Mouse (Mus musculus) midbrain, embryonic 13.5 days (tissue): ENCODE data around the gene Fam98b. TPM values are rescaled to one million over a fixed set of nuclear protein-coding genes. Genes with fewer than 3 reads are reported as not detected.

Experiments
- ATAC-seq: fragments of 200-750 bp; cut with Nextera tagmentation; 2 replicates; pipeline ENCODE4 v1.8.0; 2017; ENCODE audit warnings: mild to moderate bottlenecking, moderate TSS enrichment, moderate library complexity
- H3K27ac ChIP-seq: fragments of 300-500 bp; sonication (generic); 2 replicates; pipeline ENCODE4 v1.5.1; 2015; ENCODE audit warnings: inconsistent platforms, mild to moderate bottlenecking, moderate library complexity
- H3K27me3 ChIP-seq: fragments of 300-500 bp; sonication (generic); 2 replicates; pipeline ENCODE4 v1.6.1; 2015; ENCODE audit warnings: mild to moderate bottlenecking, inconsistent platforms
- H3K36me3 ChIP-seq: fragments of 300-500 bp; sonication (generic); 2 replicates; pipeline ENCODE4 v1.6.1; 2015; ENCODE audit warnings: mild to moderate bottlenecking, inconsistent platforms
- H3K4me1 ChIP-seq: fragments of 300-500 bp; sonication (generic); replicated peaks from 2 replicates; pipeline ENCODE4 v1.6.1; 2015; ENCODE audit warnings: inconsistent platforms
- H3K4me2 ChIP-seq: fragments of 300-500 bp; sonication (generic); replicated peaks from 2 replicates; pipeline ENCODE4 v1.6.1; 2015; ENCODE audit warnings: moderate library complexity, mild to moderate bottlenecking, inconsistent platforms
- H3K4me3 ChIP-seq: fragments of 300-500 bp; sonication (generic); replicated peaks from 2 replicates; pipeline ENCODE4 v1.5.1; 2015; ENCODE audit warnings: mild to moderate bottlenecking, inconsistent platforms
- H3K9ac ChIP-seq: fragments of 300-500 bp; sonication (generic); replicated peaks from 2 replicates; pipeline ENCODE4 v1.6.1; 2015; ENCODE audit warnings: mild to moderate bottlenecking, inconsistent platforms
- H3K9me3 ChIP-seq: fragments of 300-500 bp; sonication (generic); 2 replicates; pipeline ENCODE4 v1.6.1; 2016; ENCODE audit warnings: mild to moderate bottlenecking, inconsistent platforms
- WGBS: fragments of 180-500 bp; shearing (Covaris S2); methylation state at CpG from one replicate; pipeline ENCODE4 v1.1.7; 2015; 5-methylcytosine and 5-hydroxymethylcytosine counted together
- polyA plus RNA-seq: library from polyadenylated mRNA; unstranded; fragments of >200 nt; fragmentation: Nextera tagmentation; extraction: Ambion mirVana; gene quantifications from 2 replicates; pipeline ENCODE4 v1.2.1, GENCODE M21; 2015

The Fam98b gene
- polyA plus RNA-seq, 1 experiment from 2014 or later: 21.6 TPM

GRCm38 (mm10) chr2:117304941-117305340 is 55.4 kb downstream of the Fam98b start:
- no peak overlapping the region for H3K27ac ChIP-seq
- no peaks in the 10 kb centered on the region for H3K27me3 ChIP-seq
- WGBS: 95% methylated on average over 5 of the region's 5 CpGs
- H3K36me3 ChIP-seq: no peaks in the 10 kb centered on the region
- no peak overlapping the region for H3K4me3 ChIP-seq
- H3K9ac ChIP-seq: no peak overlapping the region
- H3K4me1 ChIP-seq: no peaks in the 10 kb centered on the region
- no peak for ATAC-seq
- no peak overlapping the region for H3K4me2 ChIP-seq
- H3K9me3 ChIP-seq: no peaks in the 10 kb centered on the region

GRCm38 (mm10) chr2:117307959-117308358 is 58.4 kb downstream of the Fam98b start:
- Histone ChIP-seq H3K9ac (no peak overlapping the region), H3K27me3 (no peaks in the 10 kb centered on the region), H3K27ac (no peak overlapping the region), H3K4me3 (no peak overlapping the region), H3K9me3 (no peaks in the 10 kb centered on the region), H3K4me2 (no peak overlapping the region), H3K4me1 (peaks cover 10% of the 10 kb centered on the region), H3K36me3 (no peaks in the 10 kb centered on the region)
- WGBS: 90% methylated on average over 3 of the region's 3 CpGs
- ATAC-seq: no peak

- H3K4me3 ChIP-seq: no peak overlapping the region
- H3K27ac ChIP-seq: no peak overlapping the region
- no peaks in the 10 kb centered on the region for H3K9me3 ChIP-seq
- no peak for ATAC-seq
- H3K4me2 ChIP-seq: no peak overlapping the region
- WGBS: 85% methylated on average over 2 of the region's 2 CpGs
- no peaks in the 10 kb centered on the region for H3K36me3 ChIP-seq
- H3K4me1 ChIP-seq: peaks cover 10% of the 10 kb centered on the region
- no peaks in the 10 kb centered on the region for H3K27me3 ChIP-seq
- H3K9ac ChIP-seq: no peak overlapping the region
These were observed 59.5 kb downstream of the Fam98b start for GRCm38 (mm10) chr2:117309046-117309445.

- peaks cover 6% of the 10 kb centered on the region for H3K9me3 ChIP-seq
- no peak overlapping the region for H3K4me2 ChIP-seq
- no peaks in the 10 kb centered on the region for H3K36me3 ChIP-seq
- no peak overlapping the region for H3K9ac ChIP-seq
- H3K27me3 ChIP-seq: no peaks in the 10 kb centered on the region
- H3K27ac ChIP-seq: no peak overlapping the region
- 62% methylated on average over 1 of the region's 1 CpGs for WGBS
- H3K4me3 ChIP-seq: no peak overlapping the region
- no peak for ATAC-seq
- H3K4me1 ChIP-seq: peaks cover 10% of the 10 kb centered on the region
These were observed 61.8 kb downstream of the Fam98b start for GRCm38 (mm10) chr2:117311349-117311748.

GRCm38 (mm10) chr2:117312030-117312429 is 62.5 kb downstream of the Fam98b start:
- peaks cover 9% of the 10 kb centered on the region for H3K9me3 ChIP-seq
- no peak overlapping the region for H3K4me3 ChIP-seq
- H3K27ac ChIP-seq: no peak overlapping the region
- ATAC-seq: peak; percentile 14; the same call in 1 of the 2 replicates
- H3K4me2 ChIP-seq: peak overlapping the region; percentile 34
- 37% methylated on average over 2 of the region's 2 CpGs for WGBS
- peaks cover 10% of the 10 kb centered on the region for H3K4me1 ChIP-seq
- H3K27me3 ChIP-seq: no peaks in the 10 kb centered on the region
- no peak overlapping the region for H3K9ac ChIP-seq
- no peaks in the 10 kb centered on the region for H3K36me3 ChIP-seq

- H3K27me3 ChIP-seq: no peaks in the 10 kb centered on the region
- H3K9me3 ChIP-seq: peaks cover 9% of the 10 kb centered on the region
- 35% methylated on average over 7 of the region's 7 CpGs for WGBS
- H3K4me2 ChIP-seq: peak overlapping the region; percentile 34
- peak; percentile 89 for ATAC-seq
- peaks cover 10% of the 10 kb centered on the region for H3K4me1 ChIP-seq
- peak overlapping the region; percentile 14 for H3K4me3 ChIP-seq
- no peak overlapping the region for H3K27ac ChIP-seq
- H3K36me3 ChIP-seq: no peaks in the 10 kb centered on the region
- H3K9ac ChIP-seq: no peak overlapping the region
These were observed 62.9 kb downstream of the Fam98b start for GRCm38 (mm10) chr2:117312441-117312895.

GRCm38 (mm10) chr2:117313586-117314235 is 64.2 kb downstream of the Fam98b start:
- WGBS: 89% methylated on average over 5 of the region's 5 CpGs
- Histone ChIP-seq H3K9me3 (peaks cover 9% of the 10 kb centered on the region), H3K27me3 (no peaks in the 10 kb centered on the region), H3K9ac (no peak overlapping the region), H3K4me3 (no peak overlapping the region), H3K4me1 (peaks cover 10% of the 10 kb centered on the region), H3K36me3 (no peaks in the 10 kb centered on the region), H3K27ac (no peak overlapping the region), H3K4me2 (no peak overlapping the region)
- ATAC-seq: no peak

- H3K9ac ChIP-seq: no peak overlapping the region
- 92% methylated on average over 3 of the region's 3 CpGs for WGBS
- H3K27ac ChIP-seq: no peak overlapping the region
- ATAC-seq: no peak
- no peaks in the 10 kb centered on the region for H3K36me3 ChIP-seq
- no peak overlapping the region for H3K4me3 ChIP-seq
- peaks cover 9% of the 10 kb centered on the region for H3K9me3 ChIP-seq
- H3K4me2 ChIP-seq: no peak overlapping the region
- H3K4me1 ChIP-seq: no peaks in the 10 kb centered on the region
- H3K27me3 ChIP-seq: no peaks in the 10 kb centered on the region
These were observed 69.5 kb downstream of the Fam98b start for GRCm38 (mm10) chr2:117318991-117319390.

Other genes starting within 250 kb of the Fam98b start
- 7.4 and 7.9 TPM in 2 replicates for gene Spred1, start 128.4 kb upstream of the Fam98b start, polyA plus RNA-seq
- 1.1 and 2.0 TPM in 2 replicates for gene Rasgrp1, start 93.3 kb downstream of the Fam98b start, polyA plus RNA-seq